Mouse (Mus musculus): ENCODE data around the gene Igsf9b. TPM values are rescaled to one million over a fixed set of nuclear protein-coding genes. Genes with fewer than 3 reads are reported as not detected.

Igsf9b gene
- polyA plus RNA-seq, 1 experiment from 2014 or later: 3.5 TPM

DNA sequence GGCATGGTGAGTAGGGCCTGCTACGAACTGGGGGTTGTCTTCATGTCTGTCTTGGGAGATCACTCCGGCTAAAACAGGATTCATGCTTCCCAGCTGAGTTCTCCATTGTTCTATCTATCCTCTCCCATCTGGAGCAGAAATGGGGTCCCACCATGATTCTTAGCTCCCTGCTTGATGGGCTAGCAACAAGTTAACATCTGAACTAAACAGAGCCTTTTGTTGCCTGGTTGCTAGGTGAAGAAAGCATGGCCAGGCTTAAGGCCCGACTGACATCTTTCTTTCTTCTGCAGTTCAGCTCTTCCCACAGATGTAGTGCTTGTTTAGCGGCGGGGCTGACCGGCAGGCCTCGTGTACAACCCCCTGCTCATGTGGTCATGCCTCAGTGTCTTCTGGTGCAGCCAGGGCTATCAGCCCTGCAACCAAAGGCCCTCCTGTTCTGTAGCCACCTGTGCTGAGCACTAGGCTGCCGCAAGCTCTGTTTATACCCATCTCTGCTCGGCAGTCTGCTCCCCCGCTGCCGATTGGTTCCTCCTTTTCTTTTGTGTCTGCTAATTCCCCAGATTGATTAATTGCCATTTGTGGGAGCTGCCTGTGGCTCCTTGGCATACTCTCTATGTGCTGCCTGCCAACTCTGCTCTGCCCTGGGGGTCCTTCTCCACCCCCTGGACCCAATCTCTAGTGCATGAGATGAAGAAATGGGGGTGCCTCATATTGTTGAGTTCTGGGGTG lies 47.7 kb downstream of the Igsf9b start:
- WGBS: 71% methylated on average over 11 of the region's 11 CpGs
- Histone ChIP-seq H3K27me3 (no peaks in the 10 kb centered on the region), H3K9ac (no peak overlapping the region), H3K4me1 (no peaks in the 10 kb centered on the region), H3K27ac (no peak overlapping the region), H3K4me2 (no peak overlapping the region), H3K9me3 (no peaks in the 10 kb centered on the region), H3K4me3 (no peak overlapping the region), H3K36me3 (no peaks in the 10 kb centered on the region)
- no peak for ATAC-seq (ENCODE audit: insufficient number of reproducible peaks, low FRiP score, low TSS enrichment, low read depth)

DNA sequence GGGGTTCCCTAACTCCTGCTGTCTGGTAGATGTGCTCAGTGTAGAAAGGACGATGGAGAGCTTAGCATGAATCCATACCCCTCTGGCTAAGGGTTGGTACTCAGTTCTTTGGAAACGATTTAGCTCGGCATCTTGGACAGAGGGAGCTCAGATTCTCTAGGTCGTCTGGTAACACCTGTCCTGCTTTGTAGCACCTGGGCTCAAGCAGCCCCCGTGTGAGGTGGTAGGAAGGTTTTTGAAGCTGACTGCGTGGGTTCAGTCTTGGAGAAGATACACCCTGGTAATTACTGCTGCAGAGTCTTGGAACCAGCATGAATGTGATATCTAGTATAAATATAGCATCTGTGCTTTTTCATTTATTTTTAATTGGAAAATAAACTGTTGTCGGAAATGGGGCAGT lies 54.1 kb downstream of the Igsf9b start:
- Histone ChIP-seq H3K4me1 (no peaks in the 10 kb centered on the region), H3K9ac (no peak overlapping the region), H3K9me3 (no peaks in the 10 kb centered on the region), H3K4me2 (no peak overlapping the region), H3K4me3 (no peak overlapping the region), H3K27me3 (no peaks in the 10 kb centered on the region), H3K36me3 (no peaks in the 10 kb centered on the region), H3K27ac (no peak overlapping the region)
- ATAC-seq (ENCODE audit: insufficient number of reproducible peaks, low FRiP score, low TSS enrichment, low read depth): no peak
- WGBS: 86% methylated on average over 7 of the region's 7 CpGs

DNA sequence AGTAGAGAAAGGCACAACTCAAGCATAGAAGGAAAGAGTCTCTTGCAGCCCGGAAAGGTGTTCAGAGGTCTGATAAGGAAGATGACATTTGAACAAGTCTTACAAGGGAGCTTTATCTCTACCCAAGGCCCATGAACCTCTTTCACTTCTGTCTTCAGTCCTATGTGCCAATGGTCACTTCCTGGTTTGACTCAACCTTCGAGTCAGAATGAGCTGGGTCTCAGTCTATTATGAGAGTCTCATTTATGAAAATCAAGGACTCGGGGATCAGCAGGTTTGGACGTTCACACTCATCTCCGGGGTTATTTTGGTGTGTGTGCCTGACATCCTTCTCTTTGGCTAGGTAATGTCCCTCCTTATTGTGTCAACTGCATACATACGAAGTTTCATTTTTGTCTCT lies 58.9 kb downstream of the Igsf9b start:
- no peaks in the 10 kb centered on the region for H3K9me3 ChIP-seq
- no peaks in the 10 kb centered on the region for H3K27me3 ChIP-seq
- 92% methylated on average over 6 of the region's 6 CpGs for WGBS
- H3K4me2 ChIP-seq: no peak overlapping the region
- no peak for ATAC-seq (ENCODE audit: insufficient number of reproducible peaks, low FRiP score, low TSS enrichment, low read depth)
- no peaks in the 10 kb centered on the region for H3K36me3 ChIP-seq
- H3K4me1 ChIP-seq: no peaks in the 10 kb centered on the region
- no peak overlapping the region for H3K27ac ChIP-seq
- H3K4me3 ChIP-seq: no peak overlapping the region
- H3K9ac ChIP-seq: no peak overlapping the region

DNA sequence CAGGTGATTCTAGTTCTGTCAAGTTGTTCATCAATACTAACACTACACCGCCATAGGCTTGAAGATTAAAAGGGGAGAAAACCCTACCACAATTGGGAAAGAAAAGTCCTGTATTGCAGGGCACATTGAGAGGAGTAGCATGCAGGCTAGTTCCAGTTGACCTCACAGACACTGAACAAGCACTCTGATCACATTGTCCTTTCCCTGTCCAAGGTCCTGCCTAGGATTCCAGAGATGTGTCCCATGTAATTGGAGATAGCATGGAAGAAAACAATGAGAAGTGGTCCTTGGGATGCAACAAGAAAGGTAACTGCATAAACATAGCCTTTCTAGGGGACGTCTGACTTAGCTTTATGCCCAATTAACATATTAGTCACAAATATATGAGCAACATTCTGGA lies 68.2 kb downstream of the Igsf9b start:
- no peak overlapping the region for H3K9ac ChIP-seq
- H3K36me3 ChIP-seq: no peaks in the 10 kb centered on the region
- no peaks in the 10 kb centered on the region for H3K4me1 ChIP-seq
- no peaks in the 10 kb centered on the region for H3K9me3 ChIP-seq
- no peak overlapping the region for H3K27ac ChIP-seq
- no peak overlapping the region for H3K4me2 ChIP-seq
- H3K27me3 ChIP-seq: no peaks in the 10 kb centered on the region
- no peak for ATAC-seq (ENCODE audit: insufficient number of reproducible peaks, low FRiP score, low TSS enrichment, low read depth)
- 58% methylated on average over 2 of the region's 2 CpGs for WGBS
- H3K4me3 ChIP-seq: no peak overlapping the region

DNA sequence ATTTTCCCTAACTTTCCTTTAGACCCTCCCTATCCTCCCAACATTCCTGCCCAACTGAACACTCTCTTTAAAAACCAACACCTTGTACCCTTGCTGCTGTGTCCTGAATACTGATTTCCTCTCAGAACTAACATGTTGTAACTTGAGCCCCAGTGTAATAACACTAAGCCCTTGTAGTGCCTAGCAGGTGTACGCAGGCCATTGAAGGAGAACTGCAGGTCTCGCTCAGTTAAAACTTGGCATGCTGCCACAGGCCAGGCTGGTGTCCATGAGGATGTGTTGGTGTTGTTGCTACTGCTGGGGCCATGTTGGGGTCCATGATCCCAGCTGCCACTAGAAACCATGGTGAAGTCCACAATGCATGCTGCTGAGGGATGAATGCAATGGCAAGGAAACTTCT lies 70.1 kb downstream of the Igsf9b start:
- WGBS: 18% methylated on average over 2 of the region's 2 CpGs

DNA sequence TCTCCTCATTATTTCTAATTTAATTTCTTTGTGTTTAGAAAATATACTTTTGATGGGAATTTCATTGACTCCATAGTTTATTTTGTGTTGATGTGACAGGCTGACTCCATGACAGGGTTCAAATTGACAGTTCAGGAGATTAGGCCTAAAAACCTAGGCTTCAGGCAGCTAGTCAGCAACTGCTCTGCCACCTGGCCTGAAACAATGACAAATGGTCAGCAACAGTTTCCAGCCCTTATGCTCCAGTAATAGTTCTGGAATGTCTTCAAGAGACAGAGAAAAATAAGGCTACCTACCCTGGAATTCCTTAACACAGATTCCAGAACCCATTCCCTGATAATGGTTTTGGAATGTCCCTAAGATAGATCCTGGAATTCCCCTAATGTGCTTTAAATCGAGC lies 76.7 kb downstream of the Igsf9b start:
- no peak for ATAC-seq (ENCODE audit: insufficient number of reproducible peaks, low FRiP score, low TSS enrichment, low read depth)
- no peaks in the 10 kb centered on the region for H3K4me1 ChIP-seq
- 64% methylated on average over 1 of the region's 1 CpGs for WGBS
- H3K9ac ChIP-seq: no peak overlapping the region
- no peaks in the 10 kb centered on the region for H3K9me3 ChIP-seq
- no peaks in the 10 kb centered on the region for H3K36me3 ChIP-seq
- H3K4me3 ChIP-seq: no peak overlapping the region
- H3K27ac ChIP-seq: no peak overlapping the region
- no peak overlapping the region for H3K4me2 ChIP-seq
- no peaks in the 10 kb centered on the region for H3K27me3 ChIP-seq

More for the DNA sequence above, 70.1 kb downstream of the Igsf9b start:
- Histone ChIP-seq H3K9ac (no peak overlapping the region), H3K36me3 (no peaks in the 10 kb centered on the region), H3K4me2 (no peak overlapping the region), H3K27ac (no peak overlapping the region), H3K4me3 (no peak overlapping the region), H3K27me3 (no peaks in the 10 kb centered on the region), H3K4me1 (no peaks in the 10 kb centered on the region), H3K9me3 (no peaks in the 10 kb centered on the region)
- ATAC-seq (ENCODE audit: insufficient number of reproducible peaks, low FRiP score, low TSS enrichment, low read depth): 0 out of 2 replicates have a peak, but pooled peaks have one; percentile 14

DNA sequence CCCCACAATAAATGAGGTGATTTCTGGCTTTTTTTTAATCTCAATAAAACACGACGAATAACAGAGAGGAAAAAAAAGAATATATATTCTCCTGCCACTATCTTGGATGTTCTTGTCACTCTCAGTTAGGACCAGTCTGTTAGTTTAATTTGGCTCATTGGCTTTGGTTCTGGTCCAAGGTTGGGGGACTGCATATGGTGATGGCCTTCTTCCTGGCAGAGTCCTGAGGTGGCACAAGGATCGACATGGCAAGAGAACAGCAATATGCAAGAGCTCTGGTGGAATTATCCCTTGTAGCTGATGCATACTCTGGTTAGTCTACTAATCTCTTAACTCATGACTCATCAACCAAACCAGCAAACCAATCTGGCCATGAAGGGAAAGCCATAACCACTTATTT lies 87.9 kb downstream of the Igsf9b start:
- H3K27me3 ChIP-seq: no peaks in the 10 kb centered on the region
- no peaks in the 10 kb centered on the region for H3K9me3 ChIP-seq
- H3K4me2 ChIP-seq: no peak overlapping the region
- WGBS: 89% methylated on average over 3 of the region's 3 CpGs
- no peaks in the 10 kb centered on the region for H3K36me3 ChIP-seq
- H3K27ac ChIP-seq: no peak overlapping the region
- no peak overlapping the region for H3K4me3 ChIP-seq
- no peaks in the 10 kb centered on the region for H3K4me1 ChIP-seq
- no peak for ATAC-seq (ENCODE audit: insufficient number of reproducible peaks, low FRiP score, low TSS enrichment, low read depth)
- no peak overlapping the region for H3K9ac ChIP-seq

DNA sequence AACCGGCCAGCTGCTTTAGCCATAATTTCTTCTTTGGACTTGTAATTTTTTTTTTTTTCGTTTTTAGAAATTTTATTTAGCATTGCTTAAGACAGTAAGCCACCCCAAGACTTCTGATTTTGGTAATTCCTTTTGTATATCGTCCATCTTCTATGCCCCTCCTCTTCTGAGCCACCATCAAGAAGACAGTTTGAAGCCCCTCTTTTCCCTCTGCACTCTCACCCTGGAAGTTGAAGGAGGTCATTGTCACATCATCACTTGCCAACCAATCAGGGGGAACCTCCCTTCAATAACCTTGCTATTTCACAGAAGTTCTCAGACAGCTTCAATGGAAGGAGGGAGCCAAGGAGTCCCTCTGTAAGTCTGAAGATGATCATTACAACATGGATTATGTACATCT lies 97.5 kb downstream of the Igsf9b start, which contains the start of gene Spata19:
Gene Spata19 (plus strand): TSS at position 301 of the 400 bp plus-strand sequence.
- 70% methylated on average over 3 of the region's 3 CpGs for WGBS
- H3K9me3 ChIP-seq: no peaks in the 10 kb centered on the region
- no peak within 1 kb of the TSS for H3K4me3 ChIP-seq
- no peak within 1 kb of the TSS for H3K27ac ChIP-seq
- no peaks in the 10 kb centered on the region for H3K4me1 ChIP-seq
- no peak within 1 kb of the TSS for H3K4me2 ChIP-seq
- H3K27me3 ChIP-seq: no peaks in the 10 kb centered on the region
- no peak for ATAC-seq (ENCODE audit: insufficient number of reproducible peaks, low FRiP score, low TSS enrichment, low read depth)
- no peaks in the 10 kb centered on the region for H3K36me3 ChIP-seq
- no peak within 1 kb of the TSS for H3K9ac ChIP-seq

DNA sequence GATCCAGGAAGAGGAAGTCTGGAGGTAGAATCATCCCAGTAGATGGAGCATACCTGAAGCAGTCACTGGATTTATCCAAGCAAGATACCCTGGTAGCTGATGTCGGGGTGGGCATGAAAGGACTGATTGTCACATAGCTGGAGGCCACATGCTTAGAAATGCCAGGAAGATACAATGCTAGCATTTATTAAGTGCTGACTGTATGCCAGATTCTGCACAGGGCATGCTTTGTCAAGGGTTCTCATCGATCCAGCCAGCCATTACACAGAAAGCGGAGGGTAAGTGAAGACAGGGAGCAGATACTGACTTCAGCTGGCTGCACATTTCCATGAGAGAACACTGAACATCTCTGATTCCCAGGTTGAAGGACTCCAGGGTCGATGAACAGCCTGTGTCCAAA lies 102.2 kb downstream of the Igsf9b start:
- Histone ChIP-seq H3K9me3 (no peaks in the 10 kb centered on the region), H3K4me1 (no peaks in the 10 kb centered on the region), H3K27ac (no peak overlapping the region), H3K4me2 (no peak overlapping the region), H3K36me3 (no peaks in the 10 kb centered on the region), H3K27me3 (no peaks in the 10 kb centered on the region), H3K4me3 (no peak overlapping the region), H3K9ac (no peak overlapping the region)
- 78% methylated on average over 4 of the region's 4 CpGs for WGBS
- ATAC-seq (ENCODE audit: insufficient number of reproducible peaks, low FRiP score, low TSS enrichment, low read depth): no peak

Other genes with a start within 250 kb of the Igsf9b start
- gene Jam3, start 143.8 kb upstream of the Igsf9b start, polyA plus RNA-seq (2015; fragmentation: Nextera tagmentation; extraction: Ambion mirVana): 96.1 and 112 TPM in 2 replicates
- not detected in 2 replicates for gene Spata19, start 97.6 kb downstream of the Igsf9b start, polyA plus RNA-seq (2015; fragmentation: Nextera tagmentation; extraction: Ambion mirVana)

Data from limb, embryonic 15.5 days (tissue).